Mouse (Mus musculus) embryonic facial prominence, embryonic 14.5 days (tissue): ENCODE measurements at regions not wholly inside any gene's neighbourhood (a gene's known extent, or its start where the extent isn't known, plus 50 kb on each side); places are given as distances from the start of the nearest gene placed in this dataset.
A peak's percentile ranks its signal among the peaks of the same experiment; 100 is the strongest.

ENCODE experiments used
- ATAC-seq: fragments of 200-750 bp; cut with Nextera tagmentation; 2 replicates; pipeline ENCODE4 v1.8.0; 2017; ENCODE audit warnings: low read depth, moderate number of reproducible peaks, moderate TSS enrichment
- DNase-seq: peaks from one replicate; pipeline ENCODE4 v3.0.0-alpha.2; 2015; ENCODE audit warnings: low spot score
- H3K27ac ChIP-seq: fragments of 300-500 bp; sonication (generic); replicated peaks from 2 replicates; pipeline ENCODE4 v1.5.1; 2014; ENCODE audit warnings: low read depth, mild to moderate bottlenecking, low read length, moderate library complexity
- H3K27me3 ChIP-seq: fragments of 300-500 bp; sonication (generic); replicated peaks from 2 replicates; pipeline ENCODE4 v1.6.1; 2014; ENCODE audit warnings: low read length; ENCODE audit not compliant: control insufficient read depth, insufficient read depth
- H3K36me3 ChIP-seq: fragments of 300-500 bp; sonication (generic); 2 replicates; pipeline ENCODE4 v1.6.1; 2014; ENCODE audit warnings: low read length, mixed read lengths; ENCODE audit not compliant: control insufficient read depth, insufficient read depth
- H3K4me1 ChIP-seq: fragments of 300-500 bp; sonication (generic); 2 replicates; pipeline ENCODE4 v1.6.1; 2014; ENCODE audit warnings: antibody characterized with exemption, low read length; ENCODE audit not compliant: control insufficient read depth, insufficient read depth
- H3K4me2 ChIP-seq: fragments of 300-500 bp; sonication (generic); 2 replicates; pipeline ENCODE4 v1.6.1; 2014; ENCODE audit warnings: low read depth, mild to moderate bottlenecking, low read length, moderate library complexity, mixed read lengths
- H3K4me3 ChIP-seq: fragments of 300-500 bp; sonication (generic); 2 replicates; pipeline ENCODE4 v1.5.1; 2014; ENCODE audit warnings: low read depth, mild to moderate bottlenecking, low read length
- H3K9ac ChIP-seq: fragments of 300-500 bp; sonication (generic); 2 replicates; pipeline ENCODE4 v1.6.1; 2014; ENCODE audit warnings: low read depth, mild to moderate bottlenecking, low read length, moderate library complexity, mixed read lengths
- H3K9me3 ChIP-seq: fragments of 300-500 bp; sonication (generic); 2 replicates; pipeline ENCODE4 v1.6.1; 2016; ENCODE audit warnings: low read length; ENCODE audit not compliant: control insufficient read depth
- WGBS: fragments of 180-500 bp; shearing (Covaris S2); extraction: QIAGEN DNeasy Blood & Tissue Kit; methylation state at CpG from one replicate; pipeline ENCODE4 v1.1.7; 2014; 5-methylcytosine and 5-hydroxymethylcytosine counted together

DNA sequence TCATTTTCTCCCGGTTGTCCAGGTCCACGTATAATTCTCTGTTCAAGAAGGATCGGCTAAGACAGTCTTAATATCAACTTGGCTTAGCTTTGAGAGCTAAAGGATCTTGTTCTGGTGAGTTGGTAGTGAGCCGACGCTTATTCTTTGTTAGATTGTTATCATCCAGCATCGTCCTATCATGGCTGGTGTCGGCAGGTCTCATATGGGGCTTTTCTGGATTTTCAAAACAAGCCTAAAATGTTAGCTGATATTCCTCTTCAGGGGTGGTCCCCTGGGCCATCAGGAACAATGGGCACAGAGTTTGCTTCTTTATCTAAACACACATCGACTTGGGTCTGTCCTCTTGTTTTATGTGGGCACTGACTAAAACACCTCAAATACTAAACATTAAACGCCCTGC lies 124.6 kb upstream of the Zfhx3 start:
- H3K4me1 ChIP-seq = peaks cover 10% of the 10 kb centered on the region
- H3K27ac ChIP-seq = no peak overlapping the region
- 72% methylated on average over 9 of the region's 9 CpGs for WGBS
- DNase-seq (no peak), ATAC-seq (no peak)
- H3K9me3 ChIP-seq = no peaks in the 10 kb centered on the region
- no peak overlapping the region for H3K4me2 ChIP-seq
- H3K9ac ChIP-seq = no peak overlapping the region
- no peaks in the 10 kb centered on the region for H3K27me3 ChIP-seq
- no peaks in the 10 kb centered on the region for H3K36me3 ChIP-seq
- no peak overlapping the region for H3K4me3 ChIP-seq

DNA sequence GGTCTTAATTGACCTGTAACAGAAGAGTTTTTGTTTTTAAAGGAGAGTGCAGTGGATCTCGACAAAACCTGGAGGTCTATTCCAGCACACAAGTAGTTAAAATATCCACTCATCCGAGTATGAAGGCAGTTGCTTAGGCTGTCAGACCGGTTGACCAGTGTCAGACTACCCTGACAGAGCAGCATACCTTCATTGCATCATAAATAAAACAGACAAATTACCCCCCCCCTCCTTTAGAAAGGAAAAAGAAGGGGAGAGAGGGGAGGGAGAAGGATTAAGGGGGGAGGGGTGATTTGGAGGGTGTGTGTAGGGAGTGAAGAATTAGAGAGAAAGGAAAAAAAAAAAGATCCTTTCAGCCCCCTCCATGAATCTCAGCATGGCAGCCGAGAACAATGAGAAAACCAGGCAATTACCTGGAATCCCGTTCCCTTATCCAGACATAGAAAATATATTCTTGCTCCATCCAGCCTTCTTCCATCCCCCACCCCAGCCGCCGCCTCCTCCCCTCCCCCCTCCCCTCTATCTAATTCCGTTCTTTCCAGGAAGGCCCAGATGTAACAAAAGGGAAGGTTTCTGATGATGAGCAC lies 122.2 kb upstream of the Zfhx3 start:
- H3K27me3 ChIP-seq = no peaks in the 10 kb centered on the region
- H3K4me2 ChIP-seq = no peak overlapping the region
- no peak overlapping the region for H3K4me3 ChIP-seq
- no peak overlapping the region for H3K9ac ChIP-seq
- H3K9me3 ChIP-seq = no peaks in the 10 kb centered on the region
- DNase-seq (no peak), ATAC-seq (no peak)
- 0 out of 2 replicates have a peak overlapping the region, but pooled peaks have one; percentile 69 for H3K27ac ChIP-seq
- H3K4me1 ChIP-seq = peaks cover 17% of the 10 kb centered on the region
- H3K36me3 ChIP-seq = no peaks in the 10 kb centered on the region
- WGBS = 13% methylated on average over 8 of the region's 8 CpGs

DNA sequence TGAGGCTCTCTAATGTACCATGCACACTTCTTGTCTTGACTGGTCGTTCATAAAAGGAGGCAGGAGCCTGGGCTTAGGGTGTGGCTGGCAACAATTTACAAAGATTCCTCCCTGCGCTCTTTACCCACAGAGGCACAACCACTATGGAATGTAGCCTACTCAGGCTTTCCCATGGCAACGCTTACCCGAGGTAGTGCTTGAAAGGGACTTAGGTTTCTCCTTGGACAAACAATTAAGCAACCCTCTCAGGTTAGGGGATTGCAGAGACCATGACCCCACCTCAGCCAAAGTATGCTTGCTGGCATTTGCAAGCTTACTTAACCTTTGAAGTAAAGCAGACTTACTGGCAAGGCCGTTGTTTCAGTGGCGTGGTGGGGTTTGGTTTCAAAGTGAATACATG lies 120.9 kb upstream of the Zfhx3 start:
- H3K9ac ChIP-seq = no peak overlapping the region
- H3K9me3 ChIP-seq = no peaks in the 10 kb centered on the region
- no peaks in the 10 kb centered on the region for H3K27me3 ChIP-seq
- ATAC-seq (peak; percentile 81), DNase-seq (peak; percentile 83)
- H3K4me3 ChIP-seq = no peak overlapping the region
- H3K36me3 ChIP-seq = no peaks in the 10 kb centered on the region
- no peak overlapping the region for H3K4me2 ChIP-seq
- peaks cover 17% of the 10 kb centered on the region for H3K4me1 ChIP-seq
- WGBS = 21% methylated on average over 6 of the region's 6 CpGs
- H3K27ac ChIP-seq = peak overlapping the region; percentile 69

DNA sequence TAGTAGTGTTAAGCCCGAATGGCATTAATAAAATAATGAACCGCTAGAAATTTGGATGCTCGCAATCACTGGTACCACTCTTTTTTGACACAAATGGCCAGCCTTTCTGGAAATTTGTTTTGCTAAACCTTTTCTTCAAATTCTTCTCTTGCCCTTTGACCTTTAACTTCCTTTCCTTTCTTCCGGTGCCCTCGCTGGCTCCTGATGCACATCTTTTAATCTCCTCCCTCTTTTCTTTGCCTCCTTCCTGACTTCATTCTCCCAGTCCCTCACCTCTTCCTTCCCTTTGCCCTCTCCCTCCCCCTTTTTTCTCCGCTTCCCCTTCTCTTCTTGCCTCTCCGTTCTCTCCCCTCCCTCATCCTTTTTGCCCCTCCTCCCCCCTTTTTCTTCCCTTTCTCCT lies 118.3 kb upstream of the Zfhx3 start:
- H3K36me3 ChIP-seq = no peaks in the 10 kb centered on the region
- no peaks in the 10 kb centered on the region for H3K9me3 ChIP-seq
- DNase-seq (no peak), ATAC-seq (no peak)
- peak overlapping the region; percentile 51 for H3K9ac ChIP-seq
- 22% methylated on average over 7 of the region's 7 CpGs for WGBS
- H3K4me3 ChIP-seq = 0 out of 2 replicates have a peak overlapping the region, but pooled peaks have one; percentile 18
- H3K27ac ChIP-seq = no peak overlapping the region
- peaks cover 14% of the 10 kb centered on the region for H3K4me1 ChIP-seq
- H3K27me3 ChIP-seq = no peaks in the 10 kb centered on the region
- peak overlapping the region; percentile 51 for H3K4me2 ChIP-seq

DNA sequence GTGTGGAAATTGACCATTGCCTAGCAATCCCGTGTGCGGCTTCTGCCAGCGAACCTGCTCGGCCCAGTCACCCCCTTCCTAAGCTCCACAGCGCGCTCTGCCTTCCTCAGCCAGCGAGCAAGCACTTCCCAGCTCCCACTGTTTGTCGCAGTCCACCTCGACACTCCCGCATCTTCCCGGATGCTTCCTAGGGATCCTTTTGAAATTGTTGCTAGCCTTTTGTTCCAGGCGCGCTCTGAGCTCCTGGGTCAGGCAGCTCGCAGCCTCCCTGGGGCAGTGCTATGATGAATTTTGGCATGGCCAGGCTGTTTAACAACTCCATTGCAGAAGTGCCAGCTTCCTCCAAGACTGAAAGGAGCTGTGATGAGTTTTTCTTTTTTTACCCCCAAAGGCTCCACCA lies 117.8 kb upstream of the Zfhx3 start:
- no peak for ATAC-seq
- peak overlapping the region; percentile 18; the same call in 1 of the 2 replicates for H3K4me3 ChIP-seq
- H3K27me3 ChIP-seq = no peaks in the 10 kb centered on the region
- H3K36me3 ChIP-seq = no peaks in the 10 kb centered on the region
- DNase-seq = no peak
- peak overlapping the region; percentile 51 for H3K9ac ChIP-seq
- no peak overlapping the region for H3K27ac ChIP-seq
- H3K9me3 ChIP-seq = no peaks in the 10 kb centered on the region
- peak overlapping the region; percentile 51 for H3K4me2 ChIP-seq
- H3K4me1 ChIP-seq = peaks cover 14% of the 10 kb centered on the region
- WGBS = 3% methylated on average over 14 of the region's 14 CpGs

DNA sequence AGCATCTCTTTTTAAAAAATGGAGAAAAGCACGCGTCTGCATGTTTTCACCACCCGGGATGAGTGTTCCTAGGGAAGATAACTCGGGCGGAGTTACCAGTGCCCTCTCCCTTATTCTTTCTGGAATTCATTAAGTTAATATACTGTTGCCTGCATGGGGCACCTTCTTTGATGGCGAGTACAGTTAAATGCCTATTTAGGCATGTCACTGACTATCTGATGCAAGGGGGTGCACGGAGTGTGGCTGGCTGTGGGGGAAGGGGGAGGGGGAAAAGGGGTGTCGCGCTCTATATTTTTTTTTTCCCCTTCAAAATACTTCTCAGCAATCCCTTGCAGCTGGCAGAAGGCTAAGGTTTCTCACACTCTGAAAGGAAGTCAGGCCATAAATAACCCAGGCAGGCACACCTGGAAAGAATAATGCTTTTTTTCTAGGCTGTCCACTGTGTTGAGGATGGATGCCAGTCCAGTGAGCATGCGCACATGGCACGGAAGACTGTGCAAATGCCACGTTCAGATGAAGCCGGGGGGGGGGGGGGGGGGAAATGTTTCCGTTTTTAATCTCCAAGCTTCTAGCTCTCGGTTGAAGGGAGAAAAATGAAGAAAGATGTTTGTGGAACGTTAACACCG lies 114.8 kb upstream of the Zfhx3 start:
- peak overlapping the region; percentile 35 for H3K4me2 ChIP-seq
- DNase-seq = peak; percentile 57
- no peak overlapping the region; the same call in 1 of the 2 replicates for H3K27ac ChIP-seq
- WGBS = 32% methylated on average over 17 of the region's 17 CpGs
- H3K9ac ChIP-seq = no peak overlapping the region
- H3K9me3 ChIP-seq = no peaks in the 10 kb centered on the region
- peaks cover 6% of the 10 kb centered on the region; the same call in 1 of the 2 replicates for H3K4me1 ChIP-seq
- H3K36me3 ChIP-seq = no peaks in the 10 kb centered on the region
- H3K27me3 ChIP-seq = no peaks in the 10 kb centered on the region
- ATAC-seq = no peak
- no peak overlapping the region for H3K4me3 ChIP-seq

DNA sequence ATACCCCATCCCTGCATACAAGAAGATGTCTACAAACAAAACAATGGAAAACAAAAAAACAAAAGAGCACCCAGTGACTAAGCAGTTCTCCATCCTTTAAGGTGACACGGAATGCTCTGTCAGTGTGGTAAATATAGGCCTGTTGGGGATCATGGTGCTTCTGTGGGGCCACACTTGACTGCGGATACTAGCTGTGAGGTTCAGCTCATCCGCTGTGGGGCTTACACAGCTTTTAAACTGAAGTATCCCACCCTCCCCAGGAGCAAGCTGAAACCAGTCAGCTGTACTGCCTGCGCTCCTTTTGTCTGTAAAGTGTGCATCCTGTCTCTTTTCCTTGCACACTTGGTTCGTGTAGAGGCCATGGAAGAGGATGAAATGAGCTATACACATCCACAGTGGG lies 113.9 kb upstream of the Zfhx3 start:
- no peaks in the 10 kb centered on the region for H3K36me3 ChIP-seq
- H3K4me1 ChIP-seq = peaks cover 6% of the 10 kb centered on the region; the same call in 1 of the 2 replicates
- no peak for DNase-seq
- ATAC-seq = no peak
- H3K4me2 ChIP-seq = no peak overlapping the region
- WGBS = 96% methylated on average over 5 of the region's 5 CpGs
- H3K9ac ChIP-seq = no peak overlapping the region
- H3K9me3 ChIP-seq = no peaks in the 10 kb centered on the region
- H3K4me3 ChIP-seq = no peak overlapping the region
- H3K27me3 ChIP-seq = no peaks in the 10 kb centered on the region
- H3K27ac ChIP-seq = no peak overlapping the region

DNA sequence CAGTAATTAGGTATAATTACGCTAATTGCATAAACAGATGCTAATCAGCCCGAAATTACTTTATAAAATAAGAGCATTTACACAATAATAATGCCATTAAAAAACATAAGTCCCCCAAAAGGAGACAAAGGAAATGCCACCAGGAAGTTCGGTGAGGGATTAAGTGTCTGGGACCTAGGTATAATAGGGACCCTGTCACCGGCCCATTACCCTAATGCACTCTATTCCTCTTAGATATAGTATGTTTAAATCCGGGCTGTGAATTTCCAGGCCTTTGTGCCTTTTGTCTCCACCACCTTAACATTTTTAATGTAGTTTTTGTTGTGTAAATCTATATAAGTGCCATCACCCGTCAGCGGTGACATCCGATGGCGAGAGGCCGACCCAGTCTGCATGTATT lies 109.0 kb upstream of the Zfhx3 start:
- DNase-seq = no peak
- WGBS = 77% methylated on average over 10 of the region's 10 CpGs
- H3K4me2 ChIP-seq = no peak overlapping the region
- no peaks in the 10 kb centered on the region for H3K4me1 ChIP-seq
- no peak overlapping the region for H3K4me3 ChIP-seq
- H3K27ac ChIP-seq = no peak overlapping the region
- no peak overlapping the region for H3K9ac ChIP-seq
- ATAC-seq = no peak
- H3K36me3 ChIP-seq = no peaks in the 10 kb centered on the region
- H3K9me3 ChIP-seq = no peaks in the 10 kb centered on the region
- no peaks in the 10 kb centered on the region for H3K27me3 ChIP-seq

DNA sequence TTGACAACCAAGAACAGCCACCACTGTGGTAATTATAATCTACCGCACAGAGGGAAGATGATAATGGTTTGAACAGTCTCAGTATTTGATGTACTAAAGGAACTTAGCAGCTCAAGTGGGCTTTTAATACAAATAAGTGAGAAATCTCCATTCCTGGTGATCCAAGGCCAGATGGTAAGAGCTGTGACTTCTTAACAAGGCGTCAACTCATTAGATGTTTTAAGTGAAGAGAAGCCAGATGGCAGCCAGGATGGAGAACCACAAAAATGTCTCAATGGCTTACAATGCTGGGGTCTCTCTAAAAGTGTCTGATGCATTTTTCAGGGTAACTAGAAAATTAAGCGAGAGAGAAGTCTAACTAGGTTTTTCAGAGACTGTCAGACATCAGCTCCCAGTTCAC lies 96.3 kb upstream of the Zfhx3 start:
- no peak overlapping the region for H3K4me3 ChIP-seq

More for the DNA sequence above, 96.3 kb upstream of the Zfhx3 start:
- Histone ChIP-seq H3K4me1 (no peaks in the 10 kb centered on the region), H3K27ac (no peak overlapping the region), H3K27me3 (no peaks in the 10 kb centered on the region), H3K36me3 (no peaks in the 10 kb centered on the region), H3K9me3 (no peaks in the 10 kb centered on the region), H3K9ac (no peak overlapping the region), H3K4me2 (no peak overlapping the region)
- DNase-seq = no peak
- 77% methylated on average over 3 of the region's 3 CpGs for WGBS
- ATAC-seq = no peak
